Mouse (Mus musculus) mature B cell (primary cell): ENCODE measurements around the gene Mme.

Source experiments
- in situ Hi-C: fragments of 300-500 bp; cut with MboI; formaldehyde crosslinking; loops from 2 replicates; pipeline ENCODE4 v1.14.3; 2019

The Mme gene

DNA sequence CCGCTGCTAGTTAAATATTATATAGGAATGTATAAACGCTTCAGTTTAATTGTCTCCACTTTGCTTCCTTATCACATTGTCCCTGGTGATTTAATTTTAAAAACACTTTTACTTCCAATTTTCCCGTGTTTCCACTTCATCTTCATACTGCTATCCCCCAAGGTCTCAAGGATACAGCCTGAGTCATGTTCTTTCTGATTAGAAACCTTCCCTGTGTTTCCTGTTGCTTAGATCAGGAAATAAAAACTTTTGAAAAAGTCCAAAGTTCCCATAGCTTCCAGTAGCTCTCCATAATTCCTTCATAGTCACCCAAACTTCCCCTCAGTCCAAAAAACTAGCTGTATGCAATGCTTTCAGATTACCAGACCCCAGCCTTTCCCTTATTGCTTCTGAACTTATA lies 109.4 kb downstream of the Mme start:
- in situ Hi-C loops = no loop called here

DNA sequence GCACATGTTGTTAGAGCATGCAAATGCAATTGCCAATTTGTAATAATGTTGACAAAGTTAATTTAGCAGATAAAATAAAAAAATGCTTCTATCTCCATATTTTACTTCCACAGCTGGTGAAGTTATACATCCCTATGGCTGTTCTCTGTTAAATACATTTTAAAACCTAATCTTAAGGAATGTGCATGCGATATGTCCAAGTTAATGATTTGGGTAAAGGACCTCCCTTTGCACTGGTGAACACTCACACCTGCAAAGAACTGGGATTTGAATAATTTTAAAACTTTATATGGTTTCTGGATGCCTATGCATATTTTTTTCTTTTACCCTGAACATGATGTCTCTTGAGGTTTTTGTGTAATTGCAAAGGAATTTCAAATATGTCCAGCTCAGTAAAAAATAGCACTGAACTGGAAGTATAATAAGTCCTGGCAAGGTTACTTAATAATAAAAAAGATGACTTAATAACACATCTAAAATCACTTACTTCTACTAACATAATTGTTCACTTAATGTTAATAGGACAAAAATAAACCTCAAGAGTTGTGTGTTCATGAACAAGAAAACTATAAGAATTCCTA lies 110.4 kb downstream of the Mme start:
- in situ Hi-C loops = no loop called here

DNA sequence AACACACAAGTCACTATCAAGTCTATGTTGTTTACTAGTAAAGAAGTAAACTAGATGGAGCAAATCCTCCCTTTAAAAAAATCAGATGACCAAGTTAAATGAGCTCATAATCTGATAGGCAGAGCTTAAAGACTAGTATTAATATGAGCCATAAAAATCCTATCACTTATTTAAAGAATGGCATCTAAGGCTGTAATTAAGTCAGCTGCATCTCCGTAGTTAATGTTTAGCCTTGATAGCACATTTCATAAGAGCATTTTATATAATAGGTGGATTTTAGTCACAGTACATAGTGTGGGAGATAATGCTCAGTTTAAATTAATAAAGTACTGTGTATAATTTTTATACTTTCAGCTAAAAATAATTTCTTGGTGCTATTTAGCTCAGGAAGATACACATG lies 118.2 kb downstream of the Mme start:
- in situ Hi-C loops = no loop called here

DNA sequence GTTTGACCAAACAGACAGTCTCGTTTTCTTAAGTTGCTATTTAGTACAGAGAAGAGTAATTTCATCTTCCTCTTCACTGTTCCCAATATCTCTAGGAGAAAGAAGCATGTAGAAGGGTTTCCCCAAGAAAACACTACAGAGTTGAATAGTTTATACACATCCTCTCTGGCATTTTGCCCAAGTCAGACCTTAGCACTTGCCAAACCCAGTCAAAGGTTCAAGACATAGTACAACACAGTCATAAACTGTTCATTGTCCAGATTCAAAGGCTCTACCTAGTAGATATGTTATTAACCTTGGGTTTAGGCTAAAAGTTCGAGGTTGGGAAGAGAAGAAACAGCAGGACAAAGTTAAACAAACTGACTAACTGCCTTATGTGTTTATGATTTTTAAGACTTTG lies 143.7 kb downstream of the Mme start:
- in situ Hi-C loops = no loop called here

DNA sequence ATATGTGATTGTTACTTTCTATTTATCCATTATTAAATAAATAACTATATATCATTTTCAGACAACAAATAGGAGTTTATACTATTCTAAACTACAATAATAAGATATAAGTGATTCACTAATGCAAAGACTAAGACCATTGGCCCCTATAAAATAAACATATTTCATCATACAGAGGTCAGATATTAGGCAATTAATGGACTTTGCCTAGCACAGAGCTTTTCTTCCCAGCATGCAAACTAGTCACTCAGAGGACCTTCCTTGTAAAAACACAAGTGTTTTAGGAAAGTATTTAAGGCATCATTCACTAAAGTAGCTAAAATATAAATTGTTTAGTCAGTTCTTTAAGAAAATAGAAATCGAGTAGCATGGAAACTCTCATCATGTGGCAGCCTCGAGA lies 149.4 kb downstream of the Mme start:
- in situ Hi-C loops = no loop called here

DNA sequence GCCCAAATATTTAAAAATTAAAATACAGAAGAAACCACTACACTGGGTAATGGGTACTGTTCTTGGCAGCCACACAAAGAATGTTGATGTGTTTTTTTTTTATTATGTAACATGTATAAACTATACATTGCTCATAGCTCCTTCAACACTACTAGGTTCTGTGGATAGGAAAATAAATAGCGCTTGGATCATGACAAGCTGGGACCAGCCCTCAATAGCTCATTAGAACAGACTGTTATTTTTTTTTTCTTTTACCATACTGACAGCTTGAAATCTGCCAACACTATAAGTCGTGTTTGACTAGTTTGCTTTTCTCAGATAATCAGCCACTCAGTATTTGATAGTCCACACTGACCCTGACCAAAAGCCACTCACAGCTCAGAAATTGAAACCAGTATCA lies 150.0 kb downstream of the Mme start:
- in situ Hi-C loops = no loop called here

DNA sequence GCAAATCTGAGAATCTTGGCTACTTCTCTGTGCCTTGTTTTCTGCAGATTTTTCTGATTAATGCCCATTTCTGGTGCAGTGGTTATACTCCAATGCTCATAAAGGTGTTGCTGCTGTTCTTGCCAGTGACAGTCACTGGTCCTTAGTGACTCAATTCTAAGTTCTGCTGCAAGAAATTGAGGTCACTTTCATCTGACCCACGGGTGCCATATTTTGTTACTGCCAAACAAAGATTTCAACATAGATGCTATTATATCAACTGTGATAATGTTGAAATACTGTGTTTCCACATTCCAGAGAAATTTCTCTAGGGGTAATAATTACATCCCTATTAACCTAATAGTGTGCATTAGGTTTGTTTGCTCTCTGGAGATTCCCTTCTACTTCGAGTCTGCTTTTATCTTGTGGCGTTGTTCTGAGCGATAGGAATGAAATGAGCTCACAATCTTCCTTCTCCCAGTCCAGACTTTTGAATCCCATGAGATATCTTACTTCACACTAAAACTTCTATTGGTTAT lies 153.1 kb downstream of the Mme start:
- in situ Hi-C loops = no loop called here

DNA sequence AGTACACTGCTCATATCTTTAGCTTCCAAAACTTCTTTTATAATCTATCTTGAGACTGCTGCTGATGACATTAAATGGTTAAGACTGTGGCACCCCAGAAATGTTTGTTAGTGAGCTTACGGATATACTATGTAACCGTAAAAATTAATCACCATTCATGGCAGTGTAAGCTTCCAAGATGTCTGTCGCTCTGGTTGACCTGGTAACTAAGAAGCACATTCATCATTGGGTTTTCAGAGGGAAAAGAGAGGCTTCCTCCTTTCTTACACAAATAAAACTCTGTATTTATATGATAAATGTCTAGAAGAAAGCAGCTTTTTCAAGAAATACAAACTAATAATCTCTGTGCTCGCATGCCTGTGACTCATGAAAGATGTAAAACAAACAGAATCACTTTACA lies 156.8 kb downstream of the Mme start:
- in situ Hi-C loops = no loop called here

DNA sequence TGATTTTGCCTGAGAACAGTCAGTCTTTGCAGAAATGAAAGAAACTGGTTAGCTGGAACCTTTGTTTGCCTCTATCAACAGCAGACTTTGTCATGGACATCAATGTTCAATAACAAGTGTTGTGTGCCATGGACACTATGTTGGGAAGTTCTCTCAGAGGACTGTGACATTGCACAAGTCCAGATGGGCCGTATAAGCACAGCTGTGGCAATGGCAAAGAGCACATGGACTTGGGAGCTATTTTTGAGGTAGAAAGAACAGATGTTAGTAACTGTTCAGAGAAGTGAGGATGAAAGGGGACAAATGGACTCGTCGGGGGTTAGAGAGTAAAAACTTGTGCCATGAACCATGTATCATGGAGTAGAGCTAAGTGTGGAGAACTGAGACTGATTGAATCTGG lies 165.1 kb downstream of the Mme start:
- in situ Hi-C loops = no loop called here

DNA sequence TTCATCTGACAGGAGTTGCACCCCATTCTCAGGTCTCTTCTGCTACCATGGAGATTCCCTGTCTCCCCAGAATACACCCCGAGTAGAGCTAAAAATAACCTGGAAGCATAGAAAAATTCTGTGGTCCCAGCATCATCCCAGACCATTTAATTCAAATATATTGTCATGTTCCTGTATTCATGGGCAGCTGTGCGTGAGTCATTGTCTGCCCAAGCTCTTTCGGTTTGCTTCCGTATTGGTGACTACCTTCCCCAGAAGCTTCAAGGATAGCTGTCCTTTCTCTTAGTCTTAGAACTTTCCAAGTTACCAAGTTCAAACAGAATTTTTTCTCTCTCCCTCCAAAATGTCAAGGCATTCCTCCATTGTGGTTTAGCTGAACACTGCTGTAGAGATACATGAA lies 169.7 kb downstream of the Mme start:
- in situ Hi-C loops = no loop called here

DNA sequence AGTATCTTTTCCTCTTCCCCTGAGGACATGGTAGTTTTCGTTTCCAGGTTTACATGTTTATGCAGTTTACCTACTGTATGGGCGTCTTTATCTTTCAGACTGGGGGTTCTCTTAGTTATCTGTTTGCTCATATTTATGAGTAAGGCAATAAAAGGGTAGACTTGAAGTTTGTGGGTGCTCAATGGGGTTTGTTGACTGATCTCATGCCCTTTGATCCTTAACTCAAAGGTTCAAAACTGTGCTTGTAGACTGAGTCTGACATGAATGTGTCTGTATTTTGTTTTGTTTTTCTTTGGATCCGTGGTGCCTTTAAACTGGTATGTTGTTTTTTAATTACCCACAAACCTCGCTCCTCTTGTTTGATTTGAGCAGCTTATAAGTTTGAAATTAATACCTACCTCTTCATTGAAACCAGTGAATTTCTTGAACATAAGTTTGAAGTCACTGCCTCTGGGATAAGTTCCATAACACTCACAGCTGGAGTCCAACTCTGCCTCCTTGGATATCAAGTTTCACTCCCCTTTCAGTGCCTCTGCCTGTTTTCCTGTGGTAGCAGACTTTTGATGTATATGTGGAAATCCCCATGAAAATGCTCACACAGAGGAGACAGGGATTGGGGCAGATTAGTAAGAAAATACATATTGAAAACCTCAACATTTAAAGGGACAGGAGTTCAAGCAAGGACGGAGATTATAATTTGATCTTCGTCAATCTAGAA lies 171.0 kb downstream of the Mme start:
- in situ Hi-C loops = no loop called here

DNA sequence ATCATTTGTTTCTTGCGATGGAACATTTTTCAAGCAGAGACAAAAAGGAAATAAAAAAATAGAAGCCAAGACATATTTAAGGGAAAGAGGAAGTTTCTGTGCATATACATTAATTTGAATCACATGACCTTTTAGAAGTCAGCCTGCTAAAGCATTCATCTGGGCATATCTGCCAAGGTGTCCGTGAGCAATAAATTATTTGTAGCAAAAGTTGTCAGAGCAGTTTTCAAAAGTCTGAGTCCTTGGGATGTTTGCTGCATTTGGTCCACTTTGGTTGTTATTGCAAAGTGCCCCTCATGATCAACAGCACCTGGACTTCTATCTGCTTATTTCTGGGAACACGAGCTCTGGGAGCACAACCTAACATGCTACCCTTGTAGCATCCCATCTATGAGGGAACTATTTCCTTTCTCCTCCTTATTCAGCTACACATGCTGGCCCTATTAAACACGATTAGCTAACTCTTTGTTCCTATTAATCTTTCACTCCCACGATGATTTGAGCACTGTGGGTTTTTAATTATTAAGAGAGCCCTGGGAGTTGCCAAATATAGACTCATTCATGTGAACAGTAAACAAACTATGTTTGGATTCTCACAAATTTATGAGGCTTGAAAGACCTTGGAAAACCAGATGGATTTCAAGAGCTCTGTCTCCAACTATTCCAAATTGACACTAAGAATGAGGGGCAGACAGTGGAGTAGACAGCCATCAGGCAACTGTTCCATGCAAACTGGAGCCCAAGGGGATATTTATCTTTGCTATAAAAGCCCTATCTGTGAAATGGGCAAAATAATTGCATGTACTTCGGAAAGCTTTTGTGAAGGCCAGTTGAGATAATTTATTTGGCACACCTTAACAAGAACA lies 171.9 kb downstream of the Mme start:
- in situ Hi-C loops = no loop called here

DNA sequence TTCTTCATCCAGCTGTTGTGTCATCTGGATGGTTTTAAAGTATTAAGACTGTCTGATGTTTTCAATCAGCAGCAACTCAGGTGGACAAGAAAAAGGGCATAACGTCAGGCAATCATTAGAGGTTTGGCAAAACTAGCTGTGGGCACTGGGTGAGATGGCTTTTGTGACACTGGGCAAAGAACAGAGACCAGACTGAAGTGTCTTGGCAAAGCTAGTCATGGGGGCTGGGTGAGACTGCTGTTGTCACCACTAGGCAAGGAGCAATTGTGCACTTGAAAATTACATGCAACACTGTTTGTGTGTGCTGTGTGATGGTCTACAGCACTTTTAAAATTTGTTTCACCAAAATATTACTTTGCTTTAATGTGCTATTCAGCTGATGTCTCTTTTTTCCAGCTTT lies 175.9 kb downstream of the Mme start:
- in situ Hi-C loops = no loop called here

DNA sequence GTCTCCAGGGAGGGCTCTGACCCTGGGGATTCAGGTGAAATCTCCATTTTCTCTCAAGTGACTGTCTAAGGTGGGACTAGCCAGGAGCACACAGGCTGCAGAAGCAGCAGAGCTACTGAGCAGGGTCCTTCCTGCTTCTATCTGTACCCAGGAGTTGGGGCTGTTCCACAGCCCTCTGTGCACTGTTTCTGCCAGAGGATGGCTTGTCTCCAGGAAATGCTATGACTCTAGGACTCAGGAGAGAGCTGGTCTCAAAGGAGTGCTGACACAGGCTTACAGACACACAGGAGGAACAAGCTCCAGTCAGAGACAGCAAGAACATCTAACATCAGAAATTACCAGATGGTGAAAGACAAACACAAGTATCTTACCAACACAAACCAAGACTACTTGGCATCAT lies 176.4 kb downstream of the Mme start:
- in situ Hi-C loops = no loop called here

DNA sequence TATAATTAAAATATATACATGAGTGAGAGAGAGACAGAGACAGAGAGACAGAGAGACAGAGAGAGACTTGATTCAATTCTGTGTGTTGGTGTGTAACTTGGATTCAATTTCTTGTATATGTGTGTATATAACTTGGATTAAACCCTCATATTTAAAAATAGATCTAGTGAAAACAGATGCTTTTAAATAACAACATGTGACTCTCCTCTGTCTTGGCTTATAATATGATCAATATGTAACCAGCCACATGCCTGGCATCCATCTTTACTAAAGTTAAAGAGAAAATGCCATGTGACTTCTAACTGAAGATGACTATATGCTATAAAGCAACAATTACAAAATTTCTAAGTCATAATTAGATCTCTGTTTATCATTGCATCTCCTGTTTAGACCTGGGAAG lies 182.2 kb downstream of the Mme start:
- in situ Hi-C loops = no loop called here
